Mouse (Mus musculus): ENCODE data around the gene Eral1.
A peak's percentile ranks its signal among the peaks of the same experiment; 100 is the strongest.

Eral1 gene

GRCm38 (mm10) chr11:78037831-78038752 lies 42.1 kb downstream of the Eral1 start, which contains the start of gene Flot2:
Gene Flot2 (plus strand): TSS chr11:78037931.
- no peak for DNase-seq (ENCODE audit: low read depth)

GRCm38 (mm10) chr11:78036791-78037190 lies 43.4 kb downstream of the Eral1 start:
- DNase-seq (ENCODE audit: low read depth) = no peak

GRCm38 (mm10) chr11:78033931-78034617 lies 46.1 kb downstream of the Eral1 start:
- no peak for DNase-seq (ENCODE audit: low read depth)

GRCm38 (mm10) chr11:78032809-78033195 lies 47.4 kb downstream of the Eral1 start:
- no peak for DNase-seq (ENCODE audit: low read depth)

GRCm38 (mm10) chr11:78031947-78032808 lies 48.0 kb downstream of the Eral1 start, which contains the start of gene Dhrs13:
Gene Dhrs13 (plus strand): TSS chr11:78032280.
- DNase-seq (ENCODE audit: low read depth) = peak; percentile 93

- DNase-seq (ENCODE audit: low read depth) = no peak
Measured at GRCm38 (mm10) chr11:78031389-78031788, 48.8 kb downstream of the Eral1 start.

- no peak for DNase-seq (ENCODE audit: low read depth)
Measured at GRCm38 (mm10) chr11:78030600-78030999, 49.6 kb downstream of the Eral1 start.

- DNase-seq (ENCODE audit: low read depth) = no peak
Measured at GRCm38 (mm10) chr11:78029240-78029639, 50.9 kb downstream of the Eral1 start.

- DNase-seq (ENCODE audit: low read depth) = peak; percentile 42
Measured at GRCm38 (mm10) chr11:78023607-78024006, 56.6 kb downstream of the Eral1 start.
